Mouse (Mus musculus) urinary bladder, postnatal 10 days (tissue): Measurements from ENCODE around the gene Zmym5.
A peak's percentile ranks its signal among the peaks of the same experiment; 100 is the strongest.
"Not testable (repeated sequence)": the region's sequence is repeated elsewhere in the genome, so short reads cannot be mapped to it uniquely, and the experiment has no call there.

Experiments
- DNase-seq: peaks from one replicate; pipeline ENCODE4 v3.0.0; 2022; ENCODE audit warnings: low spot score

The Zmym5 gene

GRCm38 (mm10) chr14:56811701-56812339 lies at the start of gene Zmym5:
Gene Zmym5 (minus strand): TSS chr14:56811716.
- DNase-seq: peak; percentile 68

- DNase-seq: no peak
Observed at GRCm38 (mm10) chr14:56849681-56850080, 38.2 kb upstream of the Zmym5 start.

DNA sequence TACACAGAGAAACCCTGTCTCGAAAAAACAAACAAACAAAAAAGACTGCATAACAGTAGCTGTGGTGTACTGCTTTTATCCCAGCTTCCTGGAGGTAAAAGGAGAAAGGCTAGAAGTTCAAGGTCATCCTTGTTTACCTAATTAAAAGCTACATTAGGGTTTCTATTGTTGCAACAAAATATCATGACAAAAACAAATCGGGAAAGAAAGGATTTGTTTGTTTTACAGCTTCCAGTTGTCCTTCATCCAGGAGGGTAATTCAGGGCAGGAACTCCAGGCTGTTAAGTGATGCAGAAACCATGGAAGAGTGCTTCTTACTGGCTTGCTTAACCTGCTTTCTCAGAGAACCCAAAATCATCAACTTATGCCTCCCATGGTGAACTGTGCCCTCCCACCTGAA lies 36.8 kb upstream of the Zmym5 start:
- no peak for DNase-seq

GRCm38 (mm10) chr14:56844507-56844906 lies 33.0 kb upstream of the Zmym5 start:
- no peak for DNase-seq

DNA sequence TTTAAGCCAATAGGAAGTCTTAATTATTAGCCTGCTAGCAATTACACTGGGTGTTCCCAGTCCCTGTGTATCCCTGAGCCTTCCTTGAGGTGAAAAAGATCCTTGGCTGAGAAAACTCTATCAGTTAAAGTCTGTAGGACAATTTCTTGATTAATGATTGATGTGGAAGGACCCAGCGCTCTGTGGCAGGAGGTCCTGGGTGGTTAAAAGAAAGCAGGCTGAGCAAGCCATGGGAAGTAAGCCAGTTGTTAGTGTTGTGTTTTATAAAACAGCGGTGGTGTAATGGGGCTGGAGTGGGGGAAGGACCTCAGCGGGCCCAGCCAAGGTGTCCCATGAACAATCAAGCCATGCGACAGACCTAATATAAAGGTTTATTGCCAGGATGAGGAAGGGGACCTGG lies 32.5 kb upstream of the Zmym5 start:
- no peak for DNase-seq

DNA sequence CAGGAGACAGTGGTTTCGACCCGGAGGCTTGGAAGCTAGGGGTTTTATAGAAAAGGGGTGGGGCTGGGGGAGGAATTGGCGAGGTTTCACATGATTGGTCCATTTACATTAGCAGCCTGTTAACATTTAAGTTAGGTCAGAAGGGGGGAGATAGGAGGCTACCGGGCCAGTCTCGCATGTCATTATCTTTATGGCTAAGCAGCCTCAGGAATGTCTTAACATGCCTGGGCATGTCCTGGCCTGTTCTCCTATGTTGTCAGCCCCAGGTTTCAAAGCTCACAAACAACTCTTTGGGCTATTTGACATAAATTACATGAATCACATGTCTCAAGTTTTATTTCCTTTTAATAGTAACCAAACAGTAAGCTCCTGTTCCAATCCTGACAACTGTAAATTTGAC lies 23.1 kb upstream of the Zmym5 start:
- not testable (repeated sequence) for DNase-seq

DNA sequence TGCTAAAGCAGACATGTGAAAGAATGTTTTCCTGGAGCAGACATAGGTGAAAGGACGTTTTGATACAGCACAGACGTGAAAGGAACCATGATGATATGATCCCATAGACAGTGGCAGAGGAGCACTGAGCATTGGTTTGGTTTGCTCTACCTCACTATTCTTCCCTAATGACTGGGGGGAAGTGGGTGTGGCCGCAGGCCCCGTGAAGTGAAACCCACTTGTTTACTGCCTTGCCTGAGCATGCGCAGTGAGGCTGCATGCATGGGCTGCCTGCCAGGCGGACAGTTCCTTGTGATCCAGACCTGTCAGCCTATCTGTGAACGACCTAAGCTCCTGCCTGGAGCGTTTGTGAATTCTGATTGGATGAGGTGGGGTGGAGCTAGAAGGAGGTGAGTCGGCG lies 21.7 kb upstream of the Zmym5 start:
- not testable (repeated sequence) for DNase-seq

DNA sequence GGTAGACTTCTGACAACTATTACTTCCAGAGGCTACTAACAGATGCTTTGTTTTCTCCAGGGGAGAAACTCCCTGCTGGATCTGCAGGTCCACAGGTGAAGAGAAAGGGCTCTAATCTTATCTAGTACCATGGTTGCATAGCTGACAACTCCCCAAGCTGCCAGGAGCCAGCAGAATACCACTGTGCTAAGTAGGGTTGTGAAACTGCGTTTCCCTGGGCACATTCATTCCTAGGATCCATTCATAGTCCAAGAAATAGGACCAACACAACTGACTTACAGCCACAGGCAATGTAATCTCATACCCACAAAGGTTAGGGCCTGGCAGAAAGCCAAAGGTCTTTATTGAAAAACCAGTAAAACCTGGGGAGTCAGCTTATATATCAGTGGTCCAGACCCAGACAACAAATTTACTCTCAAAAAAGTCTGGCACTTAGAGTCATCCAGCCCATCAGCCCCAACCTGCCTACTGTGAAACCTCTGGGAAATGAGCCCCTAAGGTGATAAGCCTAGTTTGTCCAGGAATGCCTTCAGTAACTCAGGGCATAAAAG lies 21.1 kb upstream of the Zmym5 start:
- no peak for DNase-seq

DNA sequence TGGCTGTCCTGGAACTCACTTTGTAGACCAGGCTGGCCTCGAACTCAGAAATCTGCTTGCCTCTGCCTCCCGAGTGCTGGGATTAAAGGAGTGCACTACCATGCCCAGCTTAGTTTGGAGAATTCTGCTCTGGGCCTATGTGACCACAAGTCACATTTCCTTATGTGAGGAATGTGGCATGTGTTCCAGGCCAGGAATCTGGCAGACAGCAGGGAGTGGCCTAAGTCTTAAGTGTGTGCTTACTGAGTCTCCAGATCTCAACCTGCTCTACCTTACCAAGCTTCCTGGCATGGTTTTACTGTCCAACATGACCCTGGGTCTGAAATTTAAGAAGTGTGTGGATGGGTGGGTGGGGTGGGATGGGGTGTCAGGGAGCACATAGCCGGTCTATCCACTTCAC lies 20.6 kb upstream of the Zmym5 start:
- DNase-seq: no peak

- DNase-seq: no peak
Observed at GRCm38 (mm10) chr14:56830491-56831045, 19.1 kb upstream of the Zmym5 start.

- no peak for DNase-seq
Observed at GRCm38 (mm10) chr14:56824562-56824961, 13.0 kb upstream of the Zmym5 start.

DNA sequence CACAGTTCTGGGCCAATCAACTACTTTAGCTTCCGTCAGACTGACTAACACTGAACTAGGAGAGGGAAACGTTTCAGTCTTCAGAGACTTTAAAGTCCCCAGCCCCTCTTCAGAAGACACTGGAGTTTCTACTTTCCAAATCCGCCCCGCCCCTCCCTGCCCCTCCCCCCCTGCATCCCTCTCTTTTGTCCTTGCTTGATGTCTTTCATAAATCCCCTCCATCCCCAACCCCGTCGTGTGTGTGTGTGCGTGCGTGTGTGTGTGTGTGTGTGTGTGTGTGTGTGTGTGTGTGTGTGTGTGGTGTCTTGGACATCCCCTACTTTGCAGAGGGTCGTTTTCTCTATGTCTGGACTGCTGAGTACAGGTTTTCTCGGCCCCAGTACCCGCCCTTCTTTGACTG lies 6.1 kb upstream of the Zmym5 start:
- no peak for DNase-seq

DNA sequence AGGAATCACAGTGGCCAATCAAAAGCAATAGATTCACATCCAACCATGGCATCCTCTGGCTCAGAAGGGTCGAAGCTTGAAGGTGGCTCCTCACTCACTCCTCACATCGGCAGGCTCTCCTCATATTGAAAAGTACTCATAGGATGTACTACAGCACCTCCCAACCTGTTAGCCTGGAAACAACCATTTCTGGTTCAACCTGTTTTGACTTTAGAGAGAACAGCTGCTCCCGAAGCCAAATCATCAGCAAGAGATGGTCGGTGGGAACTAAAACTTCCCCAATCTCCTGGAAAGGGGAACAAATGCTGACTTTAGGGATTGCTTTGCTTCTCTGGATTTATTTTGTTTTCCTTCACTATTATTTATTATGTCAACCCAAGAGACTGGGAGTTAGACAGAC lies 5.6 kb upstream of the Zmym5 start:
- DNase-seq: no peak

DNA sequence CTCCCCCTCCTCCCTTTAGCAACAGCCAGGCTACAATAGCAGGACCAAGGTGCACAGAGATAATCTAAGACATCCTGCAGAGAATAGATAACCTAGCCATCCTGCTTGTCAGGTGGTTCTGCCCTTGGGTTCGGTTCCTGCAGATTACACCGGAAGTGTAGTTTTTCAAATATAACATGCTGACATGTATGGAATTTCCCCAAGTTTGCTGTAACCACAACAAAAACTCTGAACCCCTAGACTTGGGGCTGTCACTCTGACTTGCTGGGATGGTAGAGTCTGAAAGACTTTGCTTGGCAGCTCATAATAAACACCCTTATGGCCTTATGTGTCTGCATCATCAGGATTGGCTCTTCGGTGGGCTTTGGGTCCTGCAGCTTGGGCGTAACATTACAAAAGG lies 5.0 kb upstream of the Zmym5 start:
- DNase-seq: no peak

DNA sequence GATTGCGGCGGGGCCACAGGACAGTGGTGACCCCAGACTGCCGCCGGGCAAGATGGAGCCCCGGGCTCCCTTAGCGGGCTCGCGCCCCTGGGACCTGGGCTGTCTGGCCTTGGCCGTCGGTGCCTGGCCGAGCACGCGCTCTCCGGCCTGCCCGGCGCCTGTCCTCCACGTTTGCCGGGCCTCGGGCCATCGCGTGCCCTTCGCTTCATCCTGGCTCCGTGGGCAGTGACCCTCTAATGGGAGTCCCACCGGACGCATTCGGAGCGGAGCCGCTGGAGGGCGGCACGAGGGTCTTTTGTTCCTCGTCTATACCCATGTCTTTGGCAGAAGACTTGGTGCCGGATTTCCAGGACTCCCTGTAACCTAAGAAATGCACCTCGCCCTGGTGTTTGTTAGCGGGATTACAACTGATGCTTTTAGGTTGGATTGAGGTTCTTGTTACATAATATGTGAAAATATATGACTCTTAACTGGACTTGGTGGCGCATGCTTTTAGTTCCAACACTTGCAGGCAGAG lies 1.1 kb upstream of the Zmym5 start:
- DNase-seq: peak; percentile 16

DNA sequence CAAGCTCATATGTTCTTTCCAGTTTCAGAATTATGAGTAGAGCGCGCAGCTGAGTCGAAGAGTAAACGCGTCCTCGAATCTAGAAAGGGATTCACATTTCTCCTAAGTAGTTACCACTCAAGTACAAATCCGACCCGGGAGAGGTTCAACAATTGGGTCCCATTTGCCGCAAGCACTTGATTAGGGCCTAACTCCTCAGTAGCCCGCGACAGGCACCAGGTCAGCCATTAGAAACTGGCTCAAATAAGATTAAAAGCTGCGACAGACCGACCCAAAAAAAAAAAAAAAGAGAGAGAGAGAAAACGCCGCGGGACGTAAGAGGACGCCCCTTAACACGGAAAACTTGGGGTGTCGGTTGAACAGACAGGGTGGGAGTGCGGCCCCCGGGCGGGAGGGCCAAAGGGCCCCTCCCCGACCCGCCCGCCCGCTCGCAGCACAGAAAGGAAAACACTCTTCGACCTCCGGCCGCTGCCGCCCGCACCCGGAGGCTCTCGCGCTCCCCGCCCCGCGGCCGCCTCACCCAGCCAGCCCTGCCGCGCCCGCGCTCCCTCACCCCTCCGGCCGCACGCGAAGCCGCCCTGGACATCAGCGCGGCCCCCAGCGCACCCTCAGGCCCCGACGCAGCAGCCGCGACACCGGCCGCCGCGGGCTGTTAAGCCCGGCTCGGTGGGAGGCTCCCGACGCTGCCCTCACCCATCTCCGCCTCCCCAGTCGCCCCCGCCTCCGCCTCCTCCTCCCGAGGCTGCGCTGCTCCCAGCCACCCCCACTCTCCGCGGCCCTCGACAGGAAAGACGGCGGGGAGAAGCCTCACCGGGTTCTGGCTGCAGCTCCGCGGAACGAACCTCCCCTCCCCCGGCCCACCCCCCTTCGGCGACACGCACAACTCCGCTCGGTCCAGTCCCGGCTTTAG lies 480 bp downstream of the Zmym5 start:
- DNase-seq: not testable (repeated sequence)

DNA sequence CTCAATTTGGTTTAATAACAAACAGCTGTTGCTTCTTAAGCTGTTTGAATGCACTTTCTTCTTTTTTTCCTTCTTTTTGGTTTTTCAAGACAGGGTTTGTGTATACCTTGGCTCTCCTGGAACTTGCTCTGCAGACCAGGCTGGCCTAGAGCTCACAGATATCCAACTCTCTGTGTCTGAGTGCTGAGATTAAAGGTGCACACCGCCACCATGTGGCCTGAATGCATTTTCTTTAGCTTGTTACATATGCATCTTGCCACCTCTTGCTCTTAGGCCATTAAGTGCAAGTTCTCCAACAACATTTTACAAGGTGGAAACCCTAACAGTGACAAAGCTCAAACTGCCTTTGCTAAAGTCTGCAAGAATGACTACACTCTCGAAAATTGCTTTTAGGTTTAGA lies 18.3 kb downstream of the Zmym5 start:
- no peak for DNase-seq

DNA sequence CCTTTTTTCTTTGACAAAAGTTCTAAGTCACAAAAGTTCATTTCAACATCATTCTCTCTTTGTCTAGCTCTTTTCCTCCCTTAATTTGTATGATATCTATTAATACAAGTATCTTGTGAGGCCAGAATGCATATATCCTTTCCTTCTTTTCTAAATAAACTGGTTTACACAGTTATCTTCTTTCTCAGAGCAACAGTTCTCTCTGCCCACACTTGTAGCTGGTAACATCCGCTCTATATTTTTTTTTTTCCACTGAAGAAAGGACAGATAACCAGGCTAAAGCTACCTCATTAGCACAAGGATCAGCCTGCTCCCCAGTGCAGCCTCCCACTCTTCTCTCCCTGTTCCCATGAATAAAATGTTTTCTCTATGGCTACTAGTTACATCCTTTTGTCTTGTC lies 26.9 kb downstream of the Zmym5 start:
- DNase-seq: no peak

DNA sequence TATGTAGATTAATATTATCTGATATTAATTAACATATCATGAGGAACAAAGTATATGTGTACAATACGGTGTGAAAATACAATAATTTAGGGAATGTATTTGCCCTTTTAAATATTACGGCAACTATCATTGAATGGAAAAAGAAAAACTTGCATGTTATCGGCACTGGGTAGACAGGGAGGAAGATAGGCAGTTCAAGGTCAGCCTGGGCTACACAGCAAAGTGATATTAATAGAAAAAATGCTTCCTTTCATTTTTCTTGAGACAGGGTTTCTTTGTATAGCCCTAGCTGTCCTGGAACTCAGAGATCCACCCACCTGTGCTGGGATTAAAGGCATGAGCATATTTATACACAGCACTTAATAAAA lies 32.6 kb downstream of the Zmym5 start:
- no peak for DNase-seq

GRCm38 (mm10) chr14:56778200-56778932 lies 33.1 kb downstream of the Zmym5 start, which contains the start of gene Pspc1:
Gene Pspc1 (minus strand): TSS chr14:56778316.
- peak; percentile 79 for DNase-seq

GRCm38 (mm10) chr14:56777360-56778136 lies 34.0 kb downstream of the Zmym5 start:
- DNase-seq: peak; percentile 12
